Mouse (Mus musculus) liver, postnatal 0 days (tissue): Measurements from ENCODE around the gene Apol7a. TPM values are rescaled to one million over a fixed set of nuclear protein-coding genes. Genes with fewer than 3 reads are reported as not detected.

Experiments used
- ATAC-seq: fragments of 200-750 bp; cut with Nextera tagmentation; 2 replicates; pipeline ENCODE4 v1.8.0; 2017; ENCODE audit warnings: mild to moderate bottlenecking, moderate library complexity
- DNase-seq: peaks from one replicate; pipeline ENCODE4 v3.0.0-alpha.2; 2016
- H3K27ac ChIP-seq: fragments of 300-500 bp; sonication (generic); 2 replicates; pipeline ENCODE4 v1.5.1; 2014; ENCODE audit warnings: antibody characterized with exemption, moderate library complexity, mild to moderate bottlenecking, low read depth
- H3K27me3 ChIP-seq: fragments of 300-500 bp; sonication (generic); 2 replicates; pipeline ENCODE4 v1.6.1; 2014; ENCODE audit warnings: low read length, control low read depth, mixed read lengths; ENCODE audit not compliant: insufficient read depth
- H3K36me3 ChIP-seq: fragments of 300-500 bp; sonication (generic); replicated peaks from 2 replicates; pipeline ENCODE4 v1.6.1; 2014; ENCODE audit warnings: mild to moderate bottlenecking, control low read depth, low read length, moderate library complexity, mixed read lengths; ENCODE audit not compliant: insufficient read depth
- H3K4me1 ChIP-seq: fragments of 300-500 bp; sonication (generic); 2 replicates; pipeline ENCODE4 v1.6.1; 2014; ENCODE audit warnings: antibody characterized with exemption, mild to moderate bottlenecking, control low read depth; ENCODE audit not compliant: insufficient read depth
- H3K4me2 ChIP-seq: fragments of 300-500 bp; sonication (generic); 2 replicates; pipeline ENCODE4 v1.6.1; 2014; ENCODE audit warnings: low read depth, mild to moderate bottlenecking, low read length, moderate library complexity, mixed read lengths
- H3K4me3 ChIP-seq: fragments of 300-500 bp; sonication (generic); 2 replicates; pipeline ENCODE4 v1.5.1; 2014; ENCODE audit warnings: low read depth, low read length
- H3K9ac ChIP-seq: fragments of 300-500 bp; sonication (generic); replicated peaks from 2 replicates; pipeline ENCODE4 v1.6.1; 2014; ENCODE audit warnings: mild to moderate bottlenecking, moderate library complexity
- H3K9me3 ChIP-seq: fragments of 300-500 bp; sonication (generic); 2 replicates; pipeline ENCODE4 v1.6.1; 2016; ENCODE audit warnings: mild to moderate bottlenecking, control low read depth, low read length, mixed read lengths
- CTCF ChIP-seq: sonication (generic); IDR thresholded peaks from 2 replicates; pipeline ENCODE4 v1.5.1; 2016; ENCODE audit warnings: antibody characterized with exemption, low read depth
- EP300 ChIP-seq: IDR thresholded peaks from 2 replicates; pipeline ENCODE4 v1.6.1; 2016; ENCODE audit warnings: antibody characterized with exemption, low read depth, mild to moderate bottlenecking
- WGBS: fragments of 180-500 bp; shearing (Covaris S2); extraction: QIAGEN DNeasy Blood & Tissue Kit; methylation state at CpG from one replicate; pipeline ENCODE4 v1.1.7; 2014; ENCODE audit not compliant: insufficient replicate concordance; 5-methylcytosine and 5-hydroxymethylcytosine counted together
- polyA plus RNA-seq: library from polyadenylated mRNA; unstranded; fragments of >200 nt; fragmentation: Nextera tagmentation; extraction: Ambion mirVana; gene quantifications from 2 replicates; pipeline ENCODE4 v1.2.1, GENCODE M21; 2015

Apol7a gene
- polyA plus RNA-seq, 1 experiment from 2014 or later = 17.6 TPM

DNA sequence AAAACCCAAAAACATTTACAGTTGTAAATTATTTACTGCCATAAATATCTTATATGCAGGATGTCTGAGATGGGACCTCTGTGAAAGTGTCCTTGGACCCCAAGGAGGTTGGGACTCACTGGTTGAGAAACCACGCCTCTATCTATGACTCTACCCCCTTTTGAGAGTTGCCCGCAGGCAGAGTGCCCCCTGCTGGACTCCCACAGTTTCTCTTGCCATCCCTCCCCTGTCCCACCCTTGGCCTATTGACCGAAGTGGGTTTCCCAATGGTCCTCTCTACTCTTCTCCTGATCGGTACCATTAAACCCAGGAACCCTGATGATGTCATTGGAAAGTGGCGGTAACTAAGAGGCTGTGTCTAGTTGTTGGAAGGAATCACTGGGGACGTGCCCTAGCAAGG is 56.9 kb downstream of the Apol7a start:
- Histone ChIP-seq H3K27ac (no peak overlapping the region), H3K4me3 (no peak overlapping the region), H3K9ac (no peak overlapping the region), H3K36me3 (no peaks in the 10 kb centered on the region), H3K9me3 (no peaks in the 10 kb centered on the region), H3K4me1 (peaks cover 19% of the 10 kb centered on the region), H3K27me3 (no peaks in the 10 kb centered on the region), H3K4me2 (no peak overlapping the region)
- DNase-seq (no peak), ATAC-seq (no peak)
- 75% methylated on average over 6 of the region's 6 CpGs for whole genome bisulfite sequencing
- peak; percentile 27; the same call in 1 of the 2 replicates for TF ChIP-seq CTCF
- TF ChIP-seq EP300 = no peak

- H3K4me3 ChIP-seq = no peak overlapping the region
- DNase-seq (no peak), ATAC-seq (no peak)
- H3K4me1 ChIP-seq = peaks cover 19% of the 10 kb centered on the region
- H3K9ac ChIP-seq = no peak overlapping the region
- no peaks in the 10 kb centered on the region for H3K9me3 ChIP-seq
- H3K27me3 ChIP-seq = no peaks in the 10 kb centered on the region
- no peak overlapping the region for H3K4me2 ChIP-seq
- no peaks in the 10 kb centered on the region for H3K36me3 ChIP-seq
- H3K27ac ChIP-seq = no peak overlapping the region
- TF ChIP-seq CTCF (no peak), EP300 (no peak)
Measured at GRCm38 (mm10) chr15:77340581-77340980, 58.3 kb downstream of the Apol7a start.

DNA sequence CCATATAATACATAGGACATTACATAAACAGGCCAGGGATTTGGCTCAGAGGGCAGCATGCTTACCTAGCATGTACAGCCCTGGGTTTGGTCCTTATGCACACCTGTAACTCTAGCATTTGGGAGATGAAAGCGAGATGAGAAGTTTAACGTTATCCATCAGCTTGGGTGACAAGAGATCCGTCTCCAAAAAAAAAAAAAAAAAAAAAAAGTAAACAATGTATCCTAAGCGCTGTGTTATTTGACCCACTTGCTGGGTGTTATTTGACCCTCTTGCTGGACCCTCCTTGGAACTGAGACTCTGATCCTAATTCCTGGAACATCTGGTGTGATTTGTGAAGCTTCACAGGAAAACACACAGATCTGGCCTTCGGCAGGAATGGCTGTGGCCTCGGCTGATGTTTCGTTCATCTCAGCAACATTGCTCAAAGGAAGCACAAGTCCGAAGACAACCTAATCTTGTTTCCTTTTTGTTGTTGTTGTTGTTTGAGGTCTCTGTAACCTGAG is 59.9 kb downstream of the Apol7a start:
- Histone ChIP-seq H3K9me3 (no peaks in the 10 kb centered on the region), H3K36me3 (no peaks in the 10 kb centered on the region; the same call in 1 of the 2 replicates), H3K9ac (no peak overlapping the region), H3K4me1 (peaks cover 14% of the 10 kb centered on the region), H3K27ac (peak overlapping the region; percentile 84), H3K27me3 (no peaks in the 10 kb centered on the region), H3K4me3 (no peak overlapping the region), H3K4me2 (no peak overlapping the region)
- no peak for TF ChIP-seq EP300
- TF ChIP-seq CTCF = no peak
- ATAC-seq (peak; percentile 46), DNase-seq (no peak)
- 48% methylated on average over 8 of the region's 8 CpGs for WGBS

DNA sequence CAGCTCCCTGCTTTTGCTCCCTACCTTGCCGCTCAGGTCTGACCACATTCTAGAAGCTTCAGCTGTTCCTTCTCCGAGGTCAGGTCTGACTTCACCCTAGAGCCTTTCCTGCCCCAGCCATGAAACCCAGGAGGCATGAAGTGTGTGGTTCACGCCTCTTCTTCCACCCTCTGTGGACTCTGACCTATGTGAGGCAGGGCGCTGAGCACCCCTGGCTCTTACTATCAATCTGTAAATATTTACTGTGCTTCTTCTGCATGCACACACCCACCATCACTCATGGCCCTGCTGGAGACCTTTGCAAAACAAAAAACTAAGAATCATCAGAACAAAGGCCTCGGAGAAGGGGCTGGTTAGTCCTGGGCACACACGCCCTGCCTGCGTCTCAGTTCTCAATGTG is 60.5 kb downstream of the Apol7a start:
- Histone ChIP-seq H3K36me3 (no peaks in the 10 kb centered on the region; the same call in 1 of the 2 replicates), H3K9me3 (no peaks in the 10 kb centered on the region), H3K4me2 (peak overlapping the region; percentile 63), H3K9ac (peak overlapping the region; percentile 16; the same call in 1 of the 2 replicates), H3K4me1 (peaks cover 11% of the 10 kb centered on the region), H3K27ac (peak overlapping the region; percentile 84), H3K4me3 (peak overlapping the region; percentile 40), H3K27me3 (no peaks in the 10 kb centered on the region)
- WGBS = 52% methylated on average over 7 of the region's 7 CpGs
- DNase-seq (peak; percentile 45), ATAC-seq (peak; percentile 90)
- TF ChIP-seq CTCF = no peak
- peak; percentile 42; the same call in 1 of the 2 replicates for TF ChIP-seq EP300

Other genes with a start within 250 kb of the Apol7a start
- gene Rbfox2, start 92.1 kb downstream of the Apol7a start, polyA plus RNA-seq = 6.9 and 7.0 TPM in 2 replicates
- gene Apol9a, start 12.0 kb upstream of the Apol7a start, polyA plus RNA-seq = 0.34 and 0.81 TPM in 2 replicates
- gene Apol7b, start 48.4 kb upstream of the Apol7a start, polyA plus RNA-seq = not detected in 2 replicates
- not detected in 2 replicates for gene Apol10a, start 77.9 kb upstream of the Apol7a start, polyA plus RNA-seq
- not detected in 2 replicates for gene Apol11a, start 109.2 kb upstream of the Apol7a start, polyA plus RNA-seq
- not detected in 2 replicates for gene Apol7c, start 134.2 kb upstream of the Apol7a start, polyA plus RNA-seq
- gene 1700025B11Rik, start 162.8 kb upstream of the Apol7a start, polyA plus RNA-seq = not detected in 2 replicates
- not detected in 2 replicates for gene Apol10b, start 197.0 kb upstream of the Apol7a start, polyA plus RNA-seq
- gene Gm36245, start 200.1 kb upstream of the Apol7a start, polyA plus RNA-seq = not detected in 2 replicates
- gene Apol11b, start 244.2 kb upstream of the Apol7a start, polyA plus RNA-seq = 2.3 and 2.7 TPM in 2 replicates